Mouse (Mus musculus) forebrain, postnatal 0 days (tissue): ENCODE measurements around the gene Ttc7b. TPM values are rescaled to one million over a fixed set of nuclear protein-coding genes. Genes with fewer than 3 reads are reported as not detected.

Experiments
- ATAC-seq: fragments of 200-750 bp; cut with Nextera tagmentation; 2 replicates; pipeline ENCODE4 v1.8.0; 2017; ENCODE audit warnings: mild to moderate bottlenecking, moderate library complexity
- DNase-seq: peaks from one replicate; pipeline ENCODE4 v3.0.0-alpha.2; 2015
- H3K27ac ChIP-seq: fragments of 300-500 bp; sonication (generic); 2 replicates; pipeline ENCODE4 v1.5.1; 2014; ENCODE audit warnings: low read depth, mild to moderate bottlenecking, antibody characterized with exemption, low read length, moderate library complexity, mixed read lengths
- H3K27me3 ChIP-seq: fragments of 300-500 bp; sonication (generic); 2 replicates; pipeline ENCODE4 v1.6.1; 2014; ENCODE audit warnings: mild to moderate bottlenecking, low read length, mixed read lengths; ENCODE audit not compliant: insufficient read depth
- H3K36me3 ChIP-seq: fragments of 300-500 bp; sonication (generic); 2 replicates; pipeline ENCODE4 v1.6.1; 2014; ENCODE audit warnings: mild to moderate bottlenecking, moderate library complexity; ENCODE audit not compliant: insufficient read depth
- H3K4me1 ChIP-seq: fragments of 300-500 bp; sonication (generic); 2 replicates; pipeline ENCODE4 v1.6.1; 2014; ENCODE audit warnings: antibody characterized with exemption; ENCODE audit not compliant: insufficient read depth
- H3K4me2 ChIP-seq: fragments of 300-500 bp; sonication (generic); 2 replicates; pipeline ENCODE4 v1.6.1; 2014; ENCODE audit warnings: low read depth, mild to moderate bottlenecking, moderate library complexity
- H3K4me3 ChIP-seq: fragments of 300-500 bp; sonication (generic); 2 replicates; pipeline ENCODE4 v1.5.1; 2014; ENCODE audit warnings: low read depth, low read length, mixed read lengths
- H3K9ac ChIP-seq: fragments of 300-500 bp; sonication (generic); 2 replicates; pipeline ENCODE4 v1.6.1; 2014; ENCODE audit warnings: mild to moderate bottlenecking
- H3K9me3 ChIP-seq: fragments of 300-500 bp; sonication (generic); 2 replicates; pipeline ENCODE4 v1.6.1; 2016; ENCODE audit warnings: low read length
- CTCF ChIP-seq: sonication (generic); IDR thresholded peaks from 2 replicates; pipeline ENCODE4 v1.5.1; 2016; ENCODE audit warnings: antibody characterized with exemption, control low read depth, low read depth
- WGBS: fragments of 180-500 bp; shearing (Covaris S2); extraction: QIAGEN DNeasy Blood & Tissue Kit; methylation state at CpG from one replicate; pipeline ENCODE4 v1.1.7; 2014; 5-methylcytosine and 5-hydroxymethylcytosine counted together
- polyA plus RNA-seq: library from polyadenylated mRNA; unstranded; fragments of >200 nt; fragmentation: Nextera tagmentation; extraction: Ambion mirVana; gene quantifications from 2 replicates; pipeline ENCODE4 v1.2.1, GENCODE M21; 2015
- total RNA-seq: library from RNA; depleted of rRNA; stranded (reverse); fragments of >200 nt; gene quantifications from 2 replicates; pipeline ENCODE4 v1.2.3, GENCODE M21; 2014

The Ttc7b gene
- total and polyA plus RNA-seq, 2 experiments from 2014 or later, result 10.8 to 42.2 TPM

DNA sequence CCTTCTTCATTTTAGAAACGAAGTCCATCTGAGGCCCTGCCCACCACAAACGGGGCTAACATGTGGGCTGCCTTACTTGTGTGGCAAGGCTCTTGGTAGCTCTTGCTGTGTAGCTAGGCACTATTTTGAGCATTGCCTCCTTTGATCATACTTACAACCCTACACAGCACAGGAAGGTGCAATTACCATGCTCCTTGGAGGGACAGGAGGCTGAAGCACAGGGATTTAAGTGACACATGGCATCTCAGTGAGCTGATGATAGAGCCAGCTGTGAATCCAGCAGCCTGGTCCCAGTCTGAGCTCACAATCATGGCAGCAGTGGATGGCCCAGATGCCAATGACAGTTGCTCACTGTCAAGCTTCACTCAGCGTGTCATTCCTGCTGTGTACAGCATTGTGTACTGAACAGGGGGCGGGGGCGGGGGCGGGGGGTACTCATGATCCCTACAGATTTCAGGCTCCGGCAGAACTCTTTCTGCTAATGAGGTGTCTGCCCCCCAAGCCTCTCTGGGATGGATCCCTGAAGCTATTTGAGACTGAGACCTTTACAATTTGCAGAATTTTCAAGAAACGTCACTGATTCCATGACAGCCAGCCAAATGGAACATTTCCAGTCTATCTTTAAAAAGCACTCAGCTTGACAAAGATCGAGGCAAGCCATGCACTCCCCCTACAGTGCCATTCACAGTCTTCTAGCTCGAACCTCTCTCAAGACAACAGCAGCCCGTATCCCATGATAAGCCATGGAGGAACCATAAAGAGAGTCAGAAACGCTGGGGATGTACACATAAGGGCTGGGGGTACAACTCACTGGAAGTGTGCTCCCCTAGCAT is 130.5 kb downstream of the Ttc7b start:
- 39% methylated on average over 12 of the region's 12 CpGs for WGBS
- no peak for TF ChIP-seq CTCF
- H3K36me3 ChIP-seq, result peaks cover 23% of the 10 kb centered on the region

DNA sequence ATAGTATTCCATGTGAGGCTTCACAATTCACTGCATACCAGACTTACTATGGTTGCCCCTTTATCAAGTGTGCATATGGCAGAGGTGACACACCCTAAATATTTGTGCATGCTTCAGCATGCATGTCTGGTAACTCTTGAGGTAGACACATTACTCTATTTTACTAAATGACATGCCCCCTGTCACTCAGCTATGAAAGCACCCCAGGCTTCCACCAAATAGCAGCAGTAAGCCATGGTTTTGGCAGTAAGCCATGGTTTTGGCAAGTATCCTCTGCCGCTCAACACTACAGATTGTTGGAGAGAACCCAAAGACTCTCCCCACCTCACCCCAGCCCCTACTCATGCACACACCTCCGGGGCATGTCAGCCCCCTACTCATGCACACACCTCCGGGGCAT is 134.4 kb downstream of the Ttc7b start:
- H3K4me1 ChIP-seq, result peaks cover 4% of the 10 kb centered on the region; the same call in 1 of the 2 replicates
- peaks cover 42% of the 10 kb centered on the region for H3K36me3 ChIP-seq
- H3K27ac ChIP-seq, result no peak overlapping the region
- no peak overlapping the region for H3K4me2 ChIP-seq
- H3K9me3 ChIP-seq, result no peaks in the 10 kb centered on the region
- H3K9ac ChIP-seq, result no peak overlapping the region
- no peaks in the 10 kb centered on the region for H3K27me3 ChIP-seq
- TF ChIP-seq CTCF, result no peak
- ATAC-seq (no peak), DNase-seq (no peak)
- H3K4me3 ChIP-seq, result no peak overlapping the region
- WGBS, result 44% methylated on average over 3 of the region's 3 CpGs

More for the DNA sequence above, 130.5 kb downstream of the Ttc7b start:
- H3K9ac ChIP-seq, result no peak overlapping the region
- H3K4me2 ChIP-seq, result no peak overlapping the region
- H3K4me3 ChIP-seq, result no peak overlapping the region
- H3K4me1 ChIP-seq, result peaks cover 4% of the 10 kb centered on the region; the same call in 1 of the 2 replicates
- no peaks in the 10 kb centered on the region for H3K27me3 ChIP-seq
- no peaks in the 10 kb centered on the region for H3K9me3 ChIP-seq
- DNase-seq (peak; percentile 60), ATAC-seq (peak; percentile 82)
- peak overlapping the region; percentile 9; the same call in 1 of the 2 replicates for H3K27ac ChIP-seq

DNA sequence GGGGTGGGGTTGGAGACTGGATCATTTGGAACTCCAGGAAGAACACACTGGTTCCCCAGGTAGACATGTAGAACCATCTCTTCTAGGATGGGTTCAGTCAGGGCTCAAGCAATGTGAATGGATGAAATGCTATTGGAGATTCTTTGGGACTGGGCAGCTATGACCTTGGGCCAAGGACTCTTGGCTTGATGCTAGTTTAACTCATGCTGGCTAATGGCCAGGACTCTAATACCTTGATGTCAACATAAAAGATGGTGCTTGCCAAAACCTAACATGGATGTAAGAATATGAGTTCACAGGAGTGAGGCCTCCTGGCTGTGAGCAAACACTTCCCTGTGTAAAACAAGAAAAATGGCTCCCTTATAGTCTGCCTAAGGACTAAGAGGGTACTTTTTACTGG is 138.1 kb downstream of the Ttc7b start:
- H3K4me1 ChIP-seq, result peaks cover 4% of the 10 kb centered on the region; the same call in 1 of the 2 replicates
- TF ChIP-seq CTCF, result no peak
- H3K9me3 ChIP-seq, result no peaks in the 10 kb centered on the region
- H3K27me3 ChIP-seq, result no peaks in the 10 kb centered on the region
- ATAC-seq (no peak), DNase-seq (no peak)
- H3K4me3 ChIP-seq, result no peak overlapping the region
- H3K9ac ChIP-seq, result no peak overlapping the region
- no peak overlapping the region for H3K27ac ChIP-seq
- no peak overlapping the region for H3K4me2 ChIP-seq
- H3K36me3 ChIP-seq, result peaks cover 42% of the 10 kb centered on the region

- 93% methylated on average over 6 of the region's 6 CpGs for WGBS
- H3K9ac ChIP-seq, result no peak overlapping the region
- peaks cover 4% of the 10 kb centered on the region; the same call in 1 of the 2 replicates for H3K4me1 ChIP-seq
- H3K4me3 ChIP-seq, result no peak overlapping the region
- no peaks in the 10 kb centered on the region for H3K9me3 ChIP-seq
- ATAC-seq (no peak), DNase-seq (no peak)
- H3K36me3 ChIP-seq, result peaks cover 36% of the 10 kb centered on the region
- no peak for TF ChIP-seq CTCF
- no peak overlapping the region for H3K4me2 ChIP-seq
- H3K27ac ChIP-seq, result no peak overlapping the region
- no peaks in the 10 kb centered on the region for H3K27me3 ChIP-seq
Observed at GRCm38 (mm10) chr12:100381941-100382340, 138.7 kb downstream of the Ttc7b start.

DNA sequence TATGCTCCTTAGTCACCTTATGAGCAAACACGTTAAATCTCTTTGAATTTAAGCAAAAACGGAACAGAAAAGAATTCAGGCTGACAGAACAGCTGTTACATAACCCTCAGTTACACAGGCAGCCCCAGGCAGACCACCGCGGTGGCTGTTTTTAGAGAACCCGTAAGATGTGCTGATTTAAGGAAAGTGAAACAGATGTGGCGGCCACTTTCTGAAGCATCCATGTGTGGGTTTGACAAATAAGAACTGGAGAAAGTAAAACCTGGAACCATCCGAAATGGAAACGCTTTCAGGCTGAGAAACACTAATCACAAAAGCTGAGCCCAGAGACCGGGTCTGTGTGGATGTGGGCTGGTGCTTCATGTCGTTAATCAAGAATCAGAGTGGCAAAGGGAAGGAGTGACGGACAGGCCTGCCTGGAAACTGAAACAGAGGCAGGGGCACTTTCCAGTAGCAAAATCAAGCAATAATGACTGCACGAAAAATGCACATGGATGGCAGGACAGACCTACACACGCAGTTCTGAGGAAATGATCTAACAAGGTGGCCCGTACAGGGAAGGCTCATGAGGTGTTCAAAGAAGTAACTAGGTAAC is 139.8 kb downstream of the Ttc7b start:
- DNase-seq, result no peak
- ATAC-seq, result no peak

GRCm38 (mm10) chr12:100379833-100380232 is 140.8 kb downstream of the Ttc7b start:
- Histone ChIP-seq H3K4me1 (no peaks in the 10 kb centered on the region), H3K27ac (no peak overlapping the region), H3K36me3 (peaks cover 38% of the 10 kb centered on the region), H3K4me2 (no peak overlapping the region), H3K9ac (no peak overlapping the region), H3K9me3 (no peaks in the 10 kb centered on the region), H3K27me3 (no peaks in the 10 kb centered on the region), H3K4me3 (no peak overlapping the region)
- no peak for ATAC-seq
- no peak for TF ChIP-seq CTCF
- 84% methylated on average over 1 of the region's 1 CpGs for WGBS
- no peak for DNase-seq

More for the DNA sequence above, 139.8 kb downstream of the Ttc7b start:
- no peak overlapping the region for H3K4me2 ChIP-seq
- peaks cover 36% of the 10 kb centered on the region for H3K36me3 ChIP-seq
- 67% methylated on average over 14 of the region's 14 CpGs for WGBS
- H3K27ac ChIP-seq, result no peak overlapping the region
- no peaks in the 10 kb centered on the region for H3K9me3 ChIP-seq
- H3K4me3 ChIP-seq, result no peak overlapping the region
- H3K27me3 ChIP-seq, result no peaks in the 10 kb centered on the region
- H3K4me1 ChIP-seq, result no peaks in the 10 kb centered on the region; the same call in 1 of the 2 replicates
- no peak overlapping the region for H3K9ac ChIP-seq
- TF ChIP-seq CTCF, result no peak

DNA sequence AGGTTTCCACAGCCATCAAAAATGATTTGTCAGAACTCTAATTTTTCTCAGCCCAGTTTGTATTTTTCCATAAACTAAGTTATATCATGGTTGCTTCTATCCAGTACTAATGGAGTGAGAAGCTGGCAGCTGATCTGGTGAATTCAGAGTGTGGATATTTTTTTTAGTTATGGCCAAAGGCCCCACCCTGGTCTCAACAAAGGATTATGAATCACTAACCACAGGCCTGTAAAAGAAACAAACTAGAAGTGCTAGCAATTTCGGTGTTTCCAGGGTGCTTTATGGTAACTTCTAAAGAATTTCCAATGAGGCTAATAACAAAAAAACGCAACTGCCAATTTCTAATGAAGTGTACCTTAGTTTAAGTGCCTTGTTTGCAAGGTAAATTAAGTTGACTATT is 142.4 kb downstream of the Ttc7b start:
- H3K4me3 ChIP-seq, result no peak overlapping the region
- no peaks in the 10 kb centered on the region for H3K27me3 ChIP-seq
- no peak overlapping the region for H3K9ac ChIP-seq
- ATAC-seq (no peak), DNase-seq (no peak)
- H3K27ac ChIP-seq, result no peak overlapping the region
- no peaks in the 10 kb centered on the region for H3K4me1 ChIP-seq
- H3K9me3 ChIP-seq, result no peaks in the 10 kb centered on the region
- peaks cover 41% of the 10 kb centered on the region for H3K36me3 ChIP-seq
- TF ChIP-seq CTCF, result no peak
- WGBS, result 50% methylated on average over 2 of the region's 2 CpGs
- H3K4me2 ChIP-seq, result no peak overlapping the region
